Mouse (Mus musculus): Measurements from ENCODE around the gene Fam234b.

Gene Fam234b

DNA sequence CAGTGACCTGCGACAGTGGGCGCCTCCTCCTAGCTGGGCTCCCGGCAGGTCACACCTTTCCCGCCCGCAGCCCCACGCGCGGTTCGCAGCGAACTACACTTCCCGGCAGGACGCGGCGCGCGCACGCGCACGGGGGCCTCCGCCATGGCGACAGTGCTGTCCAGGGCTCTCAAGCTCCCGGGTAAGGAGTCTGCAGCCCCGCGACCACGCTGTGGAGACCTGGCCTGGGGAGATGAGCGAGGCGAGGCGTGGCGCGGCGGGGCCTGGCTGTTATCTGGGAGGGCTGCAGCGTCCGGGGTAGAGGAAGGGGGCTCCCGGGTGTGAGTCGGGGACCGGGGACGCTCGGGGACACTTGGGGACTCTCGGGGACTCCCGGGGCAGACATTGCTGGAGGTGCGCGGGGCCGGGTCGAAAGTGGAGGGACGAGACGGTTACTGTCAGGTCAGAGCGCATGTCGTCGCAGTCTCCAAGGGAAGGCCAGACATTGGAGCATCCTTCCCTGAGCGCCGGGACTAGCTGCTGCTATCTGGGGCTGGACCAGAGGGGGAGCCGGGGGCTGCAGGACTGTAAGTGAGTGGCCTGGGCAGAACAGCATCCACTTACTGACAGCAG, at the start of gene Fam234b, which contains the start of gene Hebp1:
Gene Fam234b (plus strand): TSS at position 57 of the 612 bp plus-strand sequence.
Gene Hebp1 (minus strand): TSS at position 102 of the 612 bp plus-strand sequence.
- in situ Hi-C loops (cut with MboI; ENCODE audit: low sequenced_read_pairs), result no loop called here

DNA sequence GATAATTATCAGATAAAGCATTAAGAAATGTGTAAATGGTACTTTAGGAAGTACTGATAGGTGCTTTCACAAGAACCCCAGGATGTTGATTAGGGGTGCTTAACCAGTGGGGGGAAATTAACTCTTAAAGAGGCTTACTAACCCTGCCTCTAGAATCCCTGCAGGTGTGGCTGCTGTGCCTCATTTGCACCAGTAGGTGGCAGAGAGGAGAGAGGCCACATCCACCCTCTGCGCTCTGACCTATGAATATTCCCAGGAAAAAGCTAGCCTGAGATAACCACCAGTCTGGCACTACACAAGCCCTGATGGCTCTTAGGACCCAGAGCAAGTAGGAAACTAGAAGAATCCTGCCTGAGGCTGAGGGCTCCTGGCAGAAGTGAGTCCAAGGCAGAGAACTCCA, 49.3 kb upstream of the Fam234b start:
- in situ Hi-C loops (cut with MboI; ENCODE audit: low sequenced_read_pairs), result no loop called here

DNA sequence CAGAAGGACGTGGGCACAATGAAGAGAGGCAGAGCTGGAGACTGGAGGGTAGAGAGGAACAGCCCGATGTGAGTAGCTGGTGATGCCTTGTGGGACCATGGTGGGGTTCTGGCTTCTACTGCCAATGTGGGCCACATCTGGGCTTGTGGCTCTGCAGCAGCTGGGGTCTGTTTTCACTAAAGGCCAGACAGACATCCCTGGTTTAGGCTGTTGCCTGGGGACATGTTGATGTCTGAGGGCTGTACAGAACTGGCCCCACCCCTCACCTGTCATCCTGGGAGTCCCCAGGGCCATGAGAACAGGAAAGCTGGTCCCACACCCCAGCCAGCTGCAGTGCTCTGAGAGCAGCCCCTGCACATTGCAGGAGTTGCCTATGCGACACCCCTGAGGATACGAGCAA, 48.6 kb upstream of the Fam234b start:
- in situ Hi-C loops (cut with MboI; ENCODE audit: low sequenced_read_pairs), result no loop called here

DNA sequence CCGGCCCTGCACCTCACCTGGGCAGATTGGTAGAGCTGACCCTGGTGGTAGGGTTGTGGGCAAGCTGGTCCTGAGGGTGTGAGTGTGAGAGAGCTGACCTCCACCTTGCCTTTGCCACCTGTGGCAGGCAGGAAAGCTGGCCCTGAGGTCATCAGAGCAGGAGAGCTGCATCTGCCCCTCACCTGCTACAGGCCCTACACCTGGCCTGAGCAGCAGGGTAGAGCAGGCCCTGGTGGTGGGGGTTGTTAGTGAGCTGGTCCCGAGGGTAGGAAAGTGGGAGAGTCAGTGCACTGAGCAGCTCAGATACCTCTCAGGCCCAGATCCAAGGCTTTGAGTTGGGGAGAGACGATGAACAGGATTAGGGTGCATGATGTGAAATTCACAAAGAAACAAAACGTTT, 48.1 kb upstream of the Fam234b start:
- in situ Hi-C loops (cut with MboI; ENCODE audit: low sequenced_read_pairs), result loop anchor here (10.0 kb wide), 1 partner anchor 215 kb away; the partner anchor contains the start of gene Emp1

DNA sequence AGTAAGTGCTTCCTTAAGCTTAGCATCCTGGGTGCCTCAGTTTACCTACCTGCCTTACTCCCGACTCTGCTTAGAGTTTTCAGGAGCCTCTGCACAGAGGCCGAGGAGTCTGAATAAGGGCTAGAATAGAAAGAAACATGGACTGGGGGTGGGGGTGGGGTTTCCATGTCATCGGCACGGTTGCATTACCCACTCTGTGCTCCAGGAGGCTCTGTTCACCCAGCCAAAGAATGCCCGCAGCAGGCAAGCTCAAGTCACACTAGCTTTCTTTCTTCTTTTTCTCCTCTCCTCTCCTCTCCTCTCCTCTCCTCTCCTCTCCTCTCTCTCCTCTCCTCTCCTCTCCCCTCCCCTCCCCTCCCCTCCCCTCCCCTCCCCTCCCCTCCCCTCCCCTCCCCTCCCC, 47.5 kb upstream of the Fam234b start:
- in situ Hi-C loops (cut with MboI; ENCODE audit: low sequenced_read_pairs), result loop anchor here (10.0 kb wide), 1 partner anchor 214 kb away; the partner anchor contains the start of gene Emp1

DNA sequence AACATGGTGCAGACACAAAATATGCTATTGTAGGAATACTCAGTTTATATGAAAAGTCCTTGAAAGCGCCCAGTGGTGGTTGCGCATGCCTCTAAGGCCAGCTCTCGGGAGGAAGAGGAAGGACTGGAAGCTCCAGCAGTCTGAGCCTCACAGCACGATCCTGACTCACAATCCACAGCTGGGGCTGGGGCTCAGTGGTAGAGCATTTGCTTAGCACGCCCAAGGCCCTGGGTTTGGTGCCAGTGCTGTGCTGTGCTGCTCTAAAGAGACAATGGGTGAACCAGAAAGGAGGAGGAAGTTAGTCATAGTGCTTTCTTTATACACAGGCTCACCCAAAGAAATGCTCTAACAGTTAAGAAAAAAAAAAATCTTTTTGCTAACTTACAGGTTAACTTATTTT, 44.1 kb upstream of the Fam234b start:
- in situ Hi-C loops (cut with MboI; ENCODE audit: low sequenced_read_pairs), result loop anchor here (10.0 kb wide), 1 partner anchor 211 kb away; the partner anchor contains the start of gene Emp1

DNA sequence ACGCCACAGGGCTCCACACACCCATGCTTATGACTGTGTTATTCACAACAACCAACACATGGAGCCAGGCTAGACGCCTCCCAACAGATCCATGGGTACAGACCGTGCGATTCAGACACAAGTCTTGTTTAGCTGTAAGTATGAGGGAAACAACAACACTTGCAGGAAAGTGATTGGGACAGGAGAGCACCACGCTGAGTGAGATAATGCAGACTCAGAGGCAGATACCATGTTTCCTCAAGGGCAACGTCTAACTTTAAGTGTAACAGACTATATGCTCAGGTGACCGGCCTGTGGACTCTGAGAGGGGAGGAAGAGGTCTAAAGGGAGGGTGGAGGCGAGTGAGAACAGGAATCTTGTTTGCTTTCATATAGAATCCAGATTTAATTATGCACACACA, 41.2 kb upstream of the Fam234b start:
- in situ Hi-C loops (cut with MboI; ENCODE audit: low sequenced_read_pairs), result loop anchor here (10.0 kb wide), 1 partner anchor 208 kb away; the partner anchor contains the start of gene Emp1

DNA sequence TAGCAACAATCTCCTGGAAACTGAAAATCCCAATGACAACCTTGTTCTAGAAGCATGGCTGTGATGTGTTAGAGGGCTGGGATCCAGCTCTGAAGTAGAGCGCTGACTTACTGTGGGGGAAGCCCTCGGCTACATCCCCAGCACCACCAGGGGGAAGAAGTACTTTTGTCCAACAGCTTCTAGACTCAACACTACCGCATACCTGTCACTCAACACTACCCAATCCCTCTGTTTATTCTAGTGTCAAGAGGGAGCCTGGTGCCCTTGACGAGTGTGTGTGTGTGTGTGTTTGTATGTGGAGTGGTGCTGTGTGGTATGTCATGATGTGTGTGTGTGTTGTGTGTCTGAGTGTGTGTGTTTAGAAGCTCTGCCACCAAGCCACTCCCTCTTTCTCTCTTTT, 40.3 kb upstream of the Fam234b start:
- in situ Hi-C loops (cut with MboI; ENCODE audit: low sequenced_read_pairs), result loop anchor here (10.0 kb wide), 1 partner anchor 207 kb away; the partner anchor contains the start of gene Emp1

DNA sequence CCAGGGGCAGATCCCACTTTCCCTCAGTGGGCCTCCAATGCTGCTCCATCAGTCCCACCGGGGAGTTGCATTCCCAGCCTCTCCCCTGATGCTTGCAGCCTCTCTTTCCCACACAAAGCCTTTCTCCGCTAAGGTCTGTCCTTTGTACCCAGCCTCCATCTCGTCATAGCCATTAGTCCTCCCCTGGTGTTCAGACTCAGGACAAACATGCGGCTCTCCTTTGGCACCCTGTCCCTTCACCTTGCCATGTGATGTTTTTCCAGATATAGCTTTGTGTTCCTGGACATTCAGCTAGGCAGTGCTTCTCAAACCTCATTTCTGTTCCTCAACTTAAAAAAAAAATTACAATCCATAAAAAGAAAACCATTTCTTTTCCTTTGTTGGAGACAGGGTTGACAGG, 39.3 kb upstream of the Fam234b start:
- in situ Hi-C loops (cut with MboI; ENCODE audit: low sequenced_read_pairs), result loop anchor here (10.0 kb wide), 1 partner anchor 206 kb away; the partner anchor contains the start of gene Emp1

DNA sequence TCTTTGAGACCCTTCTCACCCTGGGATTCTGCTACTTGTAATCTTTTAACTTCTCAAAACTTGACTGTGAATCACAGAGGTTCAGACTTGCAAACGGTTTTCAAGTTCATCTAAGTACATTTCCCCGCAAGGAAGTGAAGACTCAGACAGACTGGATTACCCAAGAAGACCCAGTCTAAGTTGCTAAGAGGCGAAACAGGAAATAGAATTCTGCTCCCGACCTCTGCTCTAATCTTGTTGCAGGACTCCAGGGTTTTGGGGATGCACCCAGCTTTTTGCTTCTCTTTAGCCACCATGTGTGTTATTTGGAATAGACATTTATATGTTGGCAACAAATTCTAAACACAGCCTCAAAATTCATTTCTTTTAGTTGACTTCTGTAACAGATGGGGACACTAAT, 36.4 kb upstream of the Fam234b start:
- in situ Hi-C loops (cut with MboI; ENCODE audit: low sequenced_read_pairs), result no loop called here

DNA sequence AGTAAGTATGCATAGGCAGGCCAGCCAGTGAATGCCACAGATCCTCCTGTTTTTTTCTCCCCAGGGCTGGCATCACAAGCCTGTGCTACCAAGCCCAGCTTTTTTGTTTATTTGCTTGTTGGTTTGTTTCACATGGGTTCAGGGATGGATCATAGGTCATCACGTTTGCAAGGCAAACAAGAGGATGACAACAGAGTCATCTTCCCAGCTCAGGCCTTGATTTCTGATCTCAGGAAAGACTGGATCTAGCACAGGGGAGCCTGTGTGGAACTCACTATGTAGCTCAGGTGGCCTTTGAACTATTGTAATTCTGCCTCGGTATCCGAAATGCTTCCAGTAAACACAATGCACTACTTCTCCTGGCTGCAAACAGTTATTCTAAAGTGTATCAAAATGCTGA, 35.5 kb upstream of the Fam234b start:
- in situ Hi-C loops (cut with MboI; ENCODE audit: low sequenced_read_pairs), result no loop called here

DNA sequence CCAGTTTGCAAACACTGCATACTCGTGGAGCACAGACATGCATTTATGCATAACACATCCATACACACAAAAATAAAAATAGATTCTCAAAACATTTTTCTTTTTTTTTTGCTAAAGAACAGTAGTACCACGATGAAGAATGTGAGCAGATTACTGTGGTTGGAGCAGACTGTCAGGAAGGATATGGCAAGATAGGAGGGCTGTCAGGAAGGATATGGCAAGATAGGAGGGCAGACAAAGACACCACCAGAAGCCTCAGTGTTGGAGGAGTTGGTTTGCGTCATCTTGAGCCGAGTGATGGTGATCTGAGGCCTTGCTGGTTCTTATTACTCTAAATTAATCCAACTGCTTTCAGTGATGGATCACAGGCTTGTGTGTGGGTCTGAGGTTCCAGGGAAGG, 34.9 kb upstream of the Fam234b start:
- in situ Hi-C loops (cut with MboI; ENCODE audit: low sequenced_read_pairs), result no loop called here

DNA sequence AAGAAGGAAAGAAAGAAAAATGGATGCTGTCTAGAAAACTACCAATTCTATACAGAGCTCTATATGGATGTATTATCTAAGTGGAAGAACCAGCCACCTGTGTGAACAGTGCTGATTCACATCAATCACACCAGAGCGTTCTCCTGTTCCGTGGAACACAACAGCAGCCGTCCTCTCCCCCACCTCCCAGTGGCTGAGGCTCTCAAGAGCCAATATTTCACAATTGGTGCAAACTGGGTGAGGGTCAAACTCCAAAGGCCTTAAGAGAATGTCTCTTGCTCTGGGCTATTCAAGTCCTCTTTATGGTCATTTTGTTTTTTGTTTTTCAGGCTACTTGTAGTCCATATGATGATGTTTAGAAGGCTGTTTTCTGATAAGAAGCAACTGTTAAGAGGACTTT, 32.6 kb upstream of the Fam234b start:
- in situ Hi-C loops (cut with MboI; ENCODE audit: low sequenced_read_pairs), result no loop called here

DNA sequence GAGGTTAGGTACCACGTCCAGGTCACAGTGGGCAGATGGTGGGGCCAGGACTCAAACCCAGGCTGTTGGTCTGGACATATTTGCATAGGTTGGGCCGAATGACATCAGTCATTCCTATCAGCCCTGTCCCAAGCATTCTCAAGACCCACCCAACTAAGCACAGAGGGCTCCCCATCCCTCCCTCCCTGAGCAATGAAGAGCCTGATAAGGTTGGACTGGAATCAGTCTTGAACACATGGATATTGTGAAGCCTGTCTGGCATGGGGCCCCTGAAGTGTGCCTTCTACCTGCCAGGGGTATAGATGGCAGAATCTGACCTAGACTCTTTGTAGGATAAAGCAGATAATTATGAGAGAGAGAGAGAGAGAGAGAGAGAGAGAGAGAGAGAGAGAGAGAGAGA, 32.1 kb upstream of the Fam234b start:
- in situ Hi-C loops (cut with MboI; ENCODE audit: low sequenced_read_pairs), result no loop called here

DNA sequence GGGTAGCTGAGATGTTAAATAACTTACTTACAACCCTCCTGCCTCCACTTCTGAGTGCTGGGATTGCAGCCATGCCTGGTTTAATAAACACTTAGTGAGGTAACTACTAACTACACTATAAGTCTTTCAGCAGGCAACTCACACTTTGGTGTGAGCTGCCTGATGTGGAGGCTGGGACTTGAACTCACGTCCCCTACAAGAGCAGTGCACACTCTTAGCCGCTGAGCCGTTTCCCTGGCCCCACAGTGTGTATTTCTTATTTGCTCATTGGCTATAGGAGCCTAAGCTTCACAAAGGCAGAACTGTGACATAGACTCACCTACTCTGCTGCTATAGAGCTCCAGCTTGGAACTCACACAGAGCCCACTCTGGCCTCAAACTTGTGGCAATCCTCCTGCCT, 31.5 kb upstream of the Fam234b start:
- in situ Hi-C loops (cut with MboI; ENCODE audit: low sequenced_read_pairs), result no loop called here

DNA sequence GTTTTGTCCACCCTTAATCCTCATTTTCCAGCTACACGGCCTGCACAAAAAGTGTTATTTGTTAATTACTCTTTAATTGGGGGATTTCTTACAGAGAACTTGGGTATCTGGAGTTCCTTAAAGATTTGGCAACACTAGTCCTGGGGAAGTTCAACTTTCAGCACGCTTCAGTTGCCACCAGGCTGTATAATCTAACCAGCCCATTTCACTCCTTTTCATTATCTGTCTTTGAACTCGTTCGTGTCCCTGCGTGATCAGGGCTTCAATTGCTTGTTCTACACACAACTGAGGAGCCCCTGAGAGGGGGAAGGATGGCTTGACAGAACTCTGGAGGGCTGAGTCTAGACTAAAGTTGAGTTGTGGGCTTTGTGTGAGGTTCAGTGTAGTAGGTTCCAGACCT, 31.1 kb upstream of the Fam234b start:
- in situ Hi-C loops (cut with MboI; ENCODE audit: low sequenced_read_pairs), result no loop called here

DNA sequence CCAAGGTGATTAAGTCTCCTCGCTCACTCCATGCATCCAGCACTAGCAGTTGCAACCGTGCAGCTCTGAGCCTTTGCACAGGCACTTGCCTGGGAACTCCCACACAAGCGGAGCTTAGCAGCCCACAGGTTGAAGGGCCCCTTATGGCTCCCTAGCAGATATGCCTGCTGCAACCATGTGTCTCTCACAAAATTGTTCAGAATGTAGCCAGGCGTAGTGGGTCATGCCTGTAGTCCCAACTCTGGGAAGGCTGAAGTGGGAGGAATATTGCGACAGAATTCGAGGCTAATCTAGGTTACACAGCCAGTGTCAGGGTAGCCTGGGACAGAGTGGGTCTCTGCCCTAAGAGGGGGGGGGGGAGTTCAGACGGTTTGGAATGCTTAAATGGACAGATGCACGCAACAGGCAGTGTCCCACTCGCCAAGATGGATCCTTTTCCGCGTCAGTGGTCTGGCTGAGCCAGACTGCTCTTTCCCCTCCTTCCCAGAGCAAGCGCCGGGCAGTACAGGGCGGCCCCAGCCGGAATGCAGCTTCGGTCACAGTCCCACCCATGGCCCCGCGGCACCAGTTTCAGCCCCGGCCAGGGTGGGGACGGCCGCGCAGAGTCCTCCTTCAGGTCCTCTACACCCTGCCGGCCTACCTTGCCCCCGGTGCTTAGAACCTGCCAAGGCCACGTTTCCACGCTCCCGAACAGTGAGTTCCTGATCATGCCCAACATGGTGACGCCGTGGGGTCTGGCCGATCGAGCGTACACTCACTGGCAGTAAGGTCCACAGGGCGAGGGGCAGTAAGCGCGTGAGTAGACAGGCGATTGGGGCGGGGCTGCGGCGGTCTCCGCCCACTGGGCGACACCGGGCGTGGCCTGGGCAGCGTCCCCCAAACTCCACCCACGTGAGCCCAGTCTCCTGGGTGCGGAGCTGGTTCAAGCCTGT, 30.1 kb upstream of the Fam234b start:
- in situ Hi-C loops (cut with MboI; ENCODE audit: low sequenced_read_pairs), result no loop called here

DNA sequence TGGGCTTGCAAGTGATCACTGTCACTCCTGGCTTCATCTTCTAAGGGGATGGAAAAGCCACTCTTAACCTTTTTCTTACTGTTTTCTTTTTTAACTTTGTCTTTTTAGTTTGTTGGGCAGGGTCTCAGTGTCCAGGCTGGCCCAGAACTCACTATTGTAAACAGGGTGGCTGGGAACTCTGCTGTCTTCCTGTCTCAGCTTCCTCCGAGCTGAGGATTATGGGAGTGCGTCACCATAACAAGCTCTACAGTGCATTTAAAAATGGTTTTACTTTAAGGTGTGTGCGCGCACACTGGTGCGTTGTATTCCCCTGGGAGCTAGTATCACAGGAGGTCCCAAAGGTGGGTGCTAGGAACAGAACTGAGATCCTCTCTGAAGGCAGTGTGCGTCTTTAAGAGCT, 29.3 kb upstream of the Fam234b start:
- in situ Hi-C loops (cut with MboI; ENCODE audit: low sequenced_read_pairs), result no loop called here

DNA sequence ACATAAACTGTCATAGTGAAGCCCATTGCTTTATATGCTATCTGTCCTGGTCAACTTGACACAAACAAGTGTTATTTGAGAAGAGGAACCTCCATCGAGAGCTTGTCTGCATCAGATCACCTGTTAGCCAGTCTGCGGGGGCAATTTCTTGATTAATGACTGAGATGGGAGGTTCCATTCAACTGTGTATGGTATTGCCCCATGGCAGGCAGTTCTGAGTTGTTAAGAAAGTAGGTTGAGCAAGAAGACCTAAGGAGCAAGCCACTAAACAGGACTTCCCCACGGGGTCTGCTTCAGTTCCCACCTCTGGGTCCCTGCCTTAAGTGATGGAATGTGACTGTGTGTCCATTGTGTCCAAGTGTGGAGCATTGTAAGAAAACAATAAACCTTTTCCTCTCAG, 28.5 kb upstream of the Fam234b start:
- in situ Hi-C loops (cut with MboI; ENCODE audit: low sequenced_read_pairs), result no loop called here

DNA sequence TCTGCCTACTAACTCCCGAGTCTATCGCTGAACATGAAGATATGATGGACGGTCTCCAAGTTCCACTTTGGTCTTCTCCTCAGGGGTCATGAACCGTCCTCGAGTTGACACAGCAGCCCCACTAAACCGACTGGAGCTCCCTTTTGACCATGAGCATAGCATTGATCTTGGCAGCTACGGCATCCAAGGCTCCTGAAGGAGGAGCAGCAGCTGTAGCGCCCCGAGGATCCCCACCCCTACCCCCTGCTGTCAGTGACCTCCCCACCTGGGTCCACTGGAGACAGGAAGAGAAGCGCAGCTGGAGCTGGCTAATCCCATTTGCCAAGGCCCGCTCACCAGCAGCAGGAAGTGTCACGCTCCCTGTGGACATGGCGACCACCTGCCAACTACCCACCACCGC, 26.0 kb upstream of the Fam234b start:
- in situ Hi-C loops (cut with MboI; ENCODE audit: low sequenced_read_pairs), result no loop called here

DNA sequence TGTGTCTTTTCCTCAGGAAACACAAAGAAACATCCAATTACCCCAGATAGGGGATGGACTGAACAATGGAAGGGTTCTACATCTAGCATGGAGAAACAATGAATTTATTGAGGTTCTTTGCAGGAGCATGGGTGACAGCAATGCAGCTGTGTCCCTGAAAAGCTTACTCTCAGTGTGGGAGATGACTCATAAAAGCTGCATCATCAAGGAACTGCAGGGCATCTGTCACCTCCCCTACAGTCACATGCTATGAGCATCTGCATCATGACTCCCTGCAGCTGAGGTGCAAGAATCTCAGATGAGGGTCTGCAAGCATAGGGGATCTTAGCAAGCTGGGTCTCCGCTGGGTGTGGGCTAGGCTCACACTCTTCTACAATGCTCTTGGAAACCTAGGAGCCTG, 22.8 kb upstream of the Fam234b start:
- in situ Hi-C loops (cut with MboI; ENCODE audit: low sequenced_read_pairs), result no loop called here

DNA sequence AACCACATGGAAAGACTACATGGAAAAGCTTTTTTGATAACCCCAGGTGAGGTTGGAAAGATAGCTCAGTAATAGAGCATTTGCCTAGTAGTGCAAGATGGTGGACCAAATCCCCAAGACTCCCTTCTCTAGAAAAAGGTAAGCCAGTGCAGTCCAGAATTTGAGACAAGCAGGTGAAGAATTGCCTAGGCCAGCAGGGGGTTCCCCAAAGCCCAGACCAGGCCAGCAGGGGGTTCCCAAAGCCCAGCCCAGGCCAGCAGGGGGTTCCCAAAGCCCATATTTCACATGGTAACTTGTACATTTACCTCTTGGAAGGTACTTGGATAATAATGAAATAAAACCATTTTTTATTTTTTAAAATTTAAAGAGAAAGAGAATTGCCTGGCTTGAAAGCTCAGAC, 20.5 kb upstream of the Fam234b start:
- in situ Hi-C loops (cut with MboI; ENCODE audit: low sequenced_read_pairs), result no loop called here
